Mouse (Mus musculus) liver, adult 2 months (tissue): Measurements from ENCODE around the gene 4930415O20Rik.

ENCODE experiments used
- CTCF ChIP-seq: fragments of 200-500 bp; IDR thresholded peaks from 2 replicates; pipeline ENCODE4 v1.5.1; 2011; ENCODE audit warnings: low read depth, low read length, control low read depth
- POLR2A ChIP-seq: fragments of 200-500 bp; IDR thresholded peaks from 2 replicates; pipeline ENCODE4 v1.6.1; 2011; ENCODE audit warnings: low read length, control low read depth; ENCODE audit not compliant: insufficient read depth; ENCODE audit errors: extremely low read depth

- TF ChIP-seq CTCF, result no peak
- no peak for TF ChIP-seq POLR2A
Observed at GRCm38 (mm10) chr15:98557186-98557585, 13.6 kb upstream of the 4930415O20Rik start.
